Mouse (Mus musculus) E14TG2a.4 (cell line): Measurements from ENCODE around the gene Il34.

Experiments
- H3K27me3 ChIP-seq: 2 replicates; pipeline ENCODE4 v1.6.1; 2014; ENCODE audit warnings: low read length, control low read depth; ENCODE audit not compliant: insufficient read depth
- H3K36me3 ChIP-seq: 2 replicates; pipeline ENCODE4 v1.6.1; 2014; ENCODE audit warnings: low read length, control low read depth; ENCODE audit not compliant: insufficient read depth
- H3K4me1 ChIP-seq: replicated peaks from 2 replicates; pipeline ENCODE4 v1.6.1; 2014; ENCODE audit warnings: low read depth, low read length, control low read depth
- H3K4me3 ChIP-seq: replicated peaks from 2 replicates; pipeline ENCODE4 v1.5.1; 2014; ENCODE audit warnings: mild to moderate bottlenecking, low read length
- H3K9me3 ChIP-seq: 2 replicates; pipeline ENCODE4 v1.6.1; 2014; ENCODE audit warnings: low read length, control low read depth
- CTCF ChIP-seq: conservative IDR thresholded peaks from 2 replicates; pipeline ENCODE4 v1.5.1; 2014; ENCODE audit warnings: low read length
- NANOG ChIP-seq: IDR thresholded peaks from 2 replicates; pipeline ENCODE4 v1.6.1; 2014; ENCODE audit warnings: borderline replicate concordance, low read length, mixed read lengths
- POU5F1 ChIP-seq: IDR thresholded peaks from 2 replicates; pipeline ENCODE4 v1.6.1; 2014; ENCODE audit warnings: low read length, borderline replicate concordance

Gene Il34

DNA sequence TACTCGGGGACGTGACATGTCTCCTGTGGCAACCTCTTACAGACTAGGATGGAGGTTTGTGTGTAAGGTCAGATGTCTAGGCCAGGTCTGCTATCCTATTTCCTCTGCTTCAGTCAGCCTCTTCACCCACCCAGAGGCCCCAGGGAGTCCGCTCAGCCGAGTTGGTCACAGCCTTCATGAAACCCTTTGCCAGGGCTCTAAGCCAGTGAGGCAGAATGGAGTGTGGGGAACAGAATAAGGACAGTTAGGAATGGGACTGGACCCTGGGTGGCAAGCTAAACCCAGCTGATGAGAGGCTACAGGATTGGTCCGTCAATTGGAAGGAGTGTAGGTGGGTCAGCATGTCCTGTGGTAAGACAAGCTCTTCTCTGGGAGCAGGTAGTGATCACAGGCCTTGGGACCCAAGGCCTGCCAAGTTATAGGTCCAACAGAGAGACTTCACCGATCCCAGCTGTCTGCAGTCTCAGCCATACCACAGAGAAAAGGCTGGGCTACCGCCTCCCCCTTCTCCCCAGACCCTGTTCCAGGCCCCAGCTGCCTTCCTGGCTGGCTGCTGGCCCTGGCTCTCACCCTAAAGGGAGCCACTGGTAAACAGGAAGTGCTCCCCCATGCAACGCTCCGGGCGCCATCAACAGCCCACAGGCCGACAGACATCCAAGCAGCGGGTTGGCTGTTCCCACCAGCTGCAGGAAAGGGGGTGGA is 86.6 kb downstream of the Il34 start:
- Histone ChIP-seq H3K9me3 (no peaks in the 10 kb centered on the region), H3K36me3 (peaks cover 58% of the 10 kb centered on the region), H3K27me3 (peaks cover 28% of the 10 kb centered on the region), H3K4me1 (peaks cover 45% of the 10 kb centered on the region), H3K4me3 (no peak overlapping the region)
- TF ChIP-seq CTCF (no peak), NANOG (no peak), POU5F1 (no peak)

DNA sequence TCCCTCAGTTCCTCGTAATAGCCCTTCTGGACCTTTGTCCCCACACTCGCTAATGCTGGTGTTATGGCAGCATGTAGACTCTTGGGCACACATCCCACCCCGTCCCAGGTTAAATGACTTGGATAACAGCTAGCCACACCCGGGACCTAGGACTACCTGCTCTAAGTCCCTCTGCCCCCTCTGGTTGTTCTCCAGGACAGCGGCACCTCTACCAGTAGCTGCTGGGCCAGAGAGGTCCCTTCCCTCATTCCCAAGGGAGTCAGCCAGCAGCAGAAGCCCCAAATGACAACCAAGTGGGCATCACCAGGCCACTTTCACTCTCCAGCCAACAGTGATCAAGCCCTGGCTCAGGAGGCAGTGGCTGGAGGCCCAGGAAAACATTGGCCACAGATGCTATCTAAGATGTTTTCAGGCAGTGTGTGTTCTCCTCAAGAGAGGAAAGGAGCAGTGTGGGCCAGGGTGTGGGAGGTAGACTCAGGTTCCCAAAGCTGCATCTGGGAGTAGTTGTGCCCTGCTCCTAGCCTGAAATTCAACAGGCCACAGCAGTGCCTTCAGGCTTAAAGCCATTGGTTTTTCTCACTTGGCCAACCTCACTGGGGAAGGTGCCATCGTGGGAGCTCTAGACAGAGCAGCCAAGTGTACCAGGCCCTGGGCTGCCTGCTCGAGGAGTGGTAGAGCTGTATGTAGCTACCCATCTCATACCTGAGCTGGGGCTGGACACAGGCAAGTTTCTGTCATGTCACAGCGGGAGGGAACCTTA is 87.3 kb downstream of the Il34 start:
- Histone ChIP-seq H3K4me1 (peaks cover 45% of the 10 kb centered on the region), H3K4me3 (no peak overlapping the region), H3K27me3 (peaks cover 21% of the 10 kb centered on the region), H3K9me3 (no peaks in the 10 kb centered on the region), H3K36me3 (peaks cover 59% of the 10 kb centered on the region)
- TF ChIP-seq POU5F1 = no peak
- no peak for TF ChIP-seq CTCF
- no peak for TF ChIP-seq NANOG

DNA sequence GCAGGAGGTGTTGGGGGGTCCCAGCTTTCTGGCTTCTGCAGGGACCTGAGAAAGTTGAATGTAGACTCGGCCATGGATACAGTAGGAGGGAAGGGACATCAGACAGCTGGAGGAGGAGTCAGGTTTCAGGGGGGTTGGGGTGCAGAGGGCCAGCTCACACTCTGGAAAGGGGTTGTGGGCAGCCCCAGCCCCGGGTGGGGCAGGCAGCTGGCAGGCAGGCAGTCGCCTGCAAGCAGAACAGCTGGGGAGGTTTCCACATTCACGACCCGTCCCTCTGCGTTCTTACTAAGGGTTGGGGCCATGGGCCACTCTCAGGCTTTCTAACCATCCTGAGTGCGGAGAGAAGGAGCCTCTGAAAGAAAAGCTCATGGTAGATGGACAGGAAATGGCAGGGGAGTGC is 88.6 kb downstream of the Il34 start:
- Histone ChIP-seq H3K27me3 (peaks cover 8% of the 10 kb centered on the region), H3K4me3 (no peak overlapping the region), H3K4me1 (peaks cover 41% of the 10 kb centered on the region), H3K36me3 (peaks cover 69% of the 10 kb centered on the region), H3K9me3 (no peaks in the 10 kb centered on the region)
- TF ChIP-seq NANOG = no peak
- no peak for TF ChIP-seq POU5F1
- TF ChIP-seq CTCF = no peak

DNA sequence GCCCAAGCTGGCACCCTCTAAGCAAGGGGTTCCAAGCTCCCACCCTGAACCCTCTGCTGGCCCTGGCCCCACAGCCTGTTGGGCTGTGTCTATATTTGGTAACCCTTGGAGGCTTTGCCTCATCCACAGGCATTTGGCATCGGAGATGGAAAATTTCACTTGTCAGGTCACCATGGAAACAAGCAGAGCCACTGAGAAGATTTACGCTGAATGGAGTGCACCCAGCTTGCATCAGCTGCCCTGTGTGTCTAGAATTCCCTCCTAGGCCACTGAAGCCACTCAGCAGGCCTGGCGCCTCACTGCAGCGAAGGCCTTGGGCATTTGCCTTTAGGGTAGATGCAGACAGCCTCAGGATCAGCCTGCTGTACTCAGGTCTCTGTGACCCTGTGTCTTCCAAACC is 89.6 kb downstream of the Il34 start:
- TF ChIP-seq NANOG (no peak), CTCF (no peak), POU5F1 (no peak)
- H3K4me3 ChIP-seq = no peak overlapping the region
- peaks cover 40% of the 10 kb centered on the region for H3K4me1 ChIP-seq
- peaks cover 5% of the 10 kb centered on the region for H3K27me3 ChIP-seq
- H3K9me3 ChIP-seq = no peaks in the 10 kb centered on the region
- H3K36me3 ChIP-seq = peaks cover 79% of the 10 kb centered on the region

DNA sequence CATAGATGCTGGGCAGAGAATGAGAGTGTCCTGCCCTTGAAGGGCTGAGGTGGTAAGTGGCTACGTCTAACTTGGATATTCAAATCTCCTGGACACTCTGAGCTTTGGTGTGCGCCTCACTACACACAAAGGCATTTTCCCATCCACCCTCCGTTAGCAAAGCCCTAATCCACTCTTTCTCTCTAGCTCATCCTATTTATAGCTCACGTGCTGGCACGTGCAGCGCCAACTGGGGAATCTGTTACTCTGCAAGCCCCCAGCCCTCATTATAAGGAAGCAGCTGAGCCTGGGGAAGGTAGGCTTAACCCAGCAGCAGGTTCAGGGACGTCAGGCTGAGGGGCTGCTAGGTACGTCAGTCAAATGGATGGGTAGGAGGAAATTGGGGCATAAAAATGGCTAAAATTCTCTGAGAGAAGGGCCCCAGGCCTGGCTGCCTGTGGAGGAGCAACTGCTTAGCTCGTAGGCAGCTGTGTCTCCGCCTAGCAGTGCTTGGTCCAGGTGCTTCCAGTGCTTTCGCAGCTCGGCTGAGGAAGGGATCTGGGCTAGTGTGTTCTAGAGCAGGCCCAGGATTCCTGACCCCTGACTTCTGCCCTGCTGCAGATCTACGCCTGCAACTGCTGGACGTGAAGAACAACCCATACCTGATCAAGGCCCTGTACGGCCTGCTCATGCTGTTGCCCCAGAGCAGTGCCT is 90.8 kb downstream of the Il34 start:
- Histone ChIP-seq H3K27me3 (no peaks in the 10 kb centered on the region; the same call in none of the 2 replicates), H3K36me3 (peaks cover 85% of the 10 kb centered on the region), H3K9me3 (no peaks in the 10 kb centered on the region), H3K4me3 (no peak overlapping the region), H3K4me1 (peaks cover 30% of the 10 kb centered on the region)
- TF ChIP-seq CTCF (no peak), NANOG (no peak), POU5F1 (no peak)

DNA sequence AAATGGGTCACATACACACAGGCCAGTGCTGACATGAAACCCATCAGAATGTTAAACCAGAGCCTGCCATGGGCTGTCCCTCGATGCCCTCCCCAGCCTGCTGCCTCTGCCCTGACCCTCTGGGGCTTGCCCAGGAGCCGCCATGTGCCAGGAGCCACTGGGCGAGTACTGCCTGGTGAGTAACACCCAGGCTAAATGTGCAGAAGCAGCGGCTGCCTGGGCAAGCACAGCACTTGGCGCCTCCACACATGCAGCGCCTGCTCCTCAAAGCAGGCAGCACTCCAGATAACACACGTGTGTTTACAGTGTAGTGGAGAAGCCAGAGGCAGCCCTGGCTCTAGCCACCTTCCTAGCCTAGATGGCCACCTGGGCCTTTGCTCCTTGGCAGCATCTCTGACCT is 92.7 kb downstream of the Il34 start:
- no peak overlapping the region for H3K4me3 ChIP-seq
- no peak for TF ChIP-seq CTCF
- TF ChIP-seq POU5F1 = no peak
- no peak for TF ChIP-seq NANOG
- peaks cover 94% of the 10 kb centered on the region for H3K36me3 ChIP-seq
- no peaks in the 10 kb centered on the region for H3K9me3 ChIP-seq
- no peaks in the 10 kb centered on the region for H3K27me3 ChIP-seq
- peaks cover 13% of the 10 kb centered on the region; the same call in 1 of the 2 replicates for H3K4me1 ChIP-seq

DNA sequence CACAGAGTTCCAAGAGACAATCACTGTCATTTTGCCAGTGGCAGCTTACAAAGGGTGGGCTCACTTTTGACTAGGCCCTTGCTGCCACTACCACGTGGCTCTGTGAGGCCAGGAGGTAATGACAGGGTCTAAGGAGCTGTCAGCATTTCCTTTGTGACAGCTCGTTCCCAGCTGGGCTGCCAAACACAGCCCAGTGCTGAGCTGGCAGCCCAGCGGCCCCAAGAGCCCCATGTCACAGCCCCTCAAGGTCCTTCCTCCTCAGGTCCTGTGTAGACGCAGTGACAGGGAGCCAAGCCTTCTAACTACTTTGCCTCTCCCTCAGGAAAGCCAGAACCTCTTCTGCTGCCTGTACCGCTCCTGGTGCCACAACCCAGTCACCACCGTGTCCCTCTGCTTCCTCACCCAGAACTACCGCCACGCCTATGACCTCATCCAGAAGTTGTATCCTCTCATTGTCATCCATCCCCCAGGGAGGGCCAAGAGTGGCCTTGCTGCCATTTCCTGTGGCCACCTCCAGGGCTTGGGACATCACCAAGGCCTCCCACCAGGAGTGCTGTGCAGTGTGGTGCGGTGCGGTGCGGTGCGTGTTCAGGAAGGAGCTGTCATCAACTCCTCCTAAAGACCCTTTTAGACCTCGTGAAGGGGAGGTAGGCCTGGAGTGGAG is 94.3 kb downstream of the Il34 start:
- Histone ChIP-seq H3K36me3 (peaks cover 99% of the 10 kb centered on the region), H3K4me1 (peaks cover 7% of the 10 kb centered on the region; the same call in 1 of the 2 replicates), H3K4me3 (no peak overlapping the region), H3K27me3 (no peaks in the 10 kb centered on the region), H3K9me3 (no peaks in the 10 kb centered on the region)
- TF ChIP-seq NANOG (no peak), POU5F1 (no peak), CTCF (no peak)

DNA sequence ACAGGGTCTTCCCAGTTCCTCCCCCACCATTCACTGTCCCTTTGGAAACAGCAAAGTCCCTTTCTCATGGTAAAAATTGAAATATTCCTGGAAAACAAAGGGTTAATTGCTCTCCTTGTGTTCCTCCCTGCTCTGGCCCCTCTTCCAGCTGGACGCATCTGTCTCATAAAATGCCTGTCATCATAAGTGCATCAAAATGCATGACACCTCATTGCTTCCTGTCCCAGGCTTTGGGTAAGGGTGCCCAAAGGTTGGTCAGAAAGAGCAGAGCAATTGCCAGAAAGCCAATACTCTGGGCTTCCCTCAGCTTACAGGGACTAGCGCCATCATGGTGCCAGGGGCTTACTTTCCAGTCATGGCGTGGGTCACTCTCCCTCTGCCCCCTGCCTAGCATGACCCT is 95.1 kb downstream of the Il34 start:
- no peak for TF ChIP-seq CTCF
- no peak for TF ChIP-seq NANOG
- no peak for TF ChIP-seq POU5F1
- H3K4me3 ChIP-seq = no peak overlapping the region

More for the DNA sequence above, 95.1 kb downstream of the Il34 start:
- H3K36me3 ChIP-seq = peaks cover 99% of the 10 kb centered on the region
- no peaks in the 10 kb centered on the region for H3K9me3 ChIP-seq
- no peaks in the 10 kb centered on the region for H3K27me3 ChIP-seq
- H3K4me1 ChIP-seq = peaks cover 10% of the 10 kb centered on the region
